Mouse (Mus musculus) embryonic facial prominence, embryonic 11.5 days (tissue): ENCODE measurements around the gene Fras1. TPM values are rescaled to one million over a fixed set of nuclear protein-coding genes. Genes with fewer than 3 reads are reported as not detected.
A peak's percentile ranks its signal among the peaks of the same experiment; 100 is the strongest.

ENCODE experiments used
- ATAC-seq: fragments of 200-750 bp; cut with Nextera tagmentation; replicated peaks from 2 replicates; pipeline ENCODE4 v1.8.0; 2017; ENCODE audit warnings: low read depth; ENCODE audit not compliant: insufficient number of reproducible peaks, low FRiP score, low TSS enrichment
- DNase-seq: peaks from one replicate; pipeline ENCODE4 v3.0.0-alpha.2; 2015; ENCODE audit warnings: low spot score
- H3K27ac ChIP-seq: fragments of 300-500 bp; sonication (generic); replicated peaks from 2 replicates; pipeline ENCODE4 v1.5.1; 2014; ENCODE audit warnings: mild to moderate bottlenecking, low read depth, low read length, control low read depth
- H3K27me3 ChIP-seq: fragments of 300-500 bp; sonication (generic); 2 replicates; pipeline ENCODE4 v1.6.1; 2014; ENCODE audit warnings: mild to moderate bottlenecking, low read length, moderate library complexity, mixed read lengths; ENCODE audit not compliant: control insufficient read depth, insufficient read depth
- H3K36me3 ChIP-seq: fragments of 300-500 bp; sonication (generic); replicated peaks from 2 replicates; pipeline ENCODE4 v1.6.1; 2014; ENCODE audit warnings: low read depth, mild to moderate bottlenecking, low read length, moderate library complexity, mixed read lengths; ENCODE audit not compliant: control insufficient read depth, insufficient read depth
- H3K4me1 ChIP-seq: fragments of 300-500 bp; sonication (generic); 2 replicates; pipeline ENCODE4 v1.6.1; 2014; ENCODE audit warnings: low read length, mixed read lengths; ENCODE audit not compliant: control insufficient read depth, insufficient read depth
- H3K4me2 ChIP-seq: fragments of 300-500 bp; sonication (generic); 2 replicates; pipeline ENCODE4 v1.6.1; 2014; ENCODE audit warnings: low read depth, mild to moderate bottlenecking, control low read depth, low read length, moderate library complexity
- H3K4me3 ChIP-seq: fragments of 300-500 bp; sonication (generic); 2 replicates; pipeline ENCODE4 v1.5.1; 2014; ENCODE audit warnings: low read depth, low read length, control low read depth
- H3K9ac ChIP-seq: fragments of 300-500 bp; sonication (generic); replicated peaks from 2 replicates; pipeline ENCODE4 v1.6.1; 2014; ENCODE audit warnings: mild to moderate bottlenecking, control low read depth, low read length
- H3K9me3 ChIP-seq: fragments of 300-500 bp; sonication (generic); replicated peaks from 2 replicates; pipeline ENCODE4 v1.6.1; 2016; ENCODE audit warnings: mild to moderate bottlenecking, low read length, inconsistent platforms, mixed read lengths; ENCODE audit not compliant: control insufficient read depth
- WGBS: fragments of 180-500 bp; shearing (Covaris S2); extraction: QIAGEN DNeasy Blood & Tissue Kit; methylation state at CpG from one replicate; pipeline ENCODE4 v1.1.7; 2014; 5-methylcytosine and 5-hydroxymethylcytosine counted together
- polyA plus RNA-seq: library from polyadenylated mRNA; unstranded; fragments of >200 nt; fragmentation: Nextera tagmentation; extraction: Ambion mirVana; gene quantifications from 2 replicates; pipeline ENCODE4 v1.2.1, GENCODE M21; 2014

Fras1 gene
- polyA plus RNA-seq, 1 experiment from 2014 or later = 15.3 TPM

DNA sequence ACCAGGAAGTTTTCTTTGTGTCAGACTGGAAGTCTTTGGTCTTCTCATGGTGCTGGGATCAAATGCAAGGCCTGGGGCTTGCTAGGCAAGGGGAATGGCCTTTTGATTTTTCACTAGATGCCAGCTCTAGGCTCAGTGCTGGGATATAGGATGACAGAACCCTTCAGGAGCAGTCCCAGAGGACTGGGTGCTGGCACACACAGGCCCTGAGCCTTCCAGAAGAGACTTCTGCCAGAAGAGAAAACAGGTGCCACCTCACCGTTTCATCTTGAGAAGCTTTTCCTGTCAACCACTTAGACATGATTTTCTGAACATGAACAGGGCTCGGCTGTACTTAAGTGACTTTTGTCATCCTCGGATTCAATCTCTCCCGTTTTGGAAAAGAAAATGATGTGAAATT is 66.1 kb downstream of the Fras1 start:
- Histone ChIP-seq H3K36me3 (no peaks in the 10 kb centered on the region), H3K4me3 (no peak overlapping the region), H3K27ac (no peak overlapping the region), H3K9me3 (no peaks in the 10 kb centered on the region), H3K4me1 (no peaks in the 10 kb centered on the region), H3K4me2 (no peak overlapping the region), H3K9ac (no peak overlapping the region), H3K27me3 (no peaks in the 10 kb centered on the region)
- 87% methylated on average over 4 of the region's 4 CpGs for WGBS
- ATAC-seq (no peak), DNase-seq (no peak)

DNA sequence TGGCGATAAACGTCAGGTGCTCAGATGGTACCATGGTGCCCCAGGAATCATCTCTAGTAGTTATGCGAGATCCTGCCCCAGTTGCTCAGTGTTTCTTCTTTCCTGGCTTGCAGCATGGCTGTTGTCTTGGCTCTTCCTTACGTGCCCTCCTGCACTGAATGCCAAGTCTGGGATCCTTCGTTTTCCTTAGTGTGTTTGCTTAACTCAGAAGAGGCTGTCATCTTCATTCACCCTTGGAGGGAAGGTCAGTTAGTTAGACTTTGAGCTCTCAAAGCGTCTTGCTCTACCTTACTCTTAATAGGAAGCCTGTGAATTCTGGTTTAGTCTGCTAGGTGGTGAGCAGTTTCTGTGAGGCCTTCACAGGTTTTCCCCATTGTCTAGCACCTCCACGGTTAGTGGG is 73.7 kb downstream of the Fras1 start:
- WGBS = 85% methylated on average over 7 of the region's 7 CpGs
- H3K4me3 ChIP-seq = no peak overlapping the region
- H3K9ac ChIP-seq = no peak overlapping the region
- H3K4me2 ChIP-seq = no peak overlapping the region
- no peaks in the 10 kb centered on the region for H3K36me3 ChIP-seq
- H3K4me1 ChIP-seq = no peaks in the 10 kb centered on the region
- ATAC-seq (no peak), DNase-seq (no peak)
- H3K27ac ChIP-seq = no peak overlapping the region
- H3K9me3 ChIP-seq = no peaks in the 10 kb centered on the region
- no peaks in the 10 kb centered on the region for H3K27me3 ChIP-seq

DNA sequence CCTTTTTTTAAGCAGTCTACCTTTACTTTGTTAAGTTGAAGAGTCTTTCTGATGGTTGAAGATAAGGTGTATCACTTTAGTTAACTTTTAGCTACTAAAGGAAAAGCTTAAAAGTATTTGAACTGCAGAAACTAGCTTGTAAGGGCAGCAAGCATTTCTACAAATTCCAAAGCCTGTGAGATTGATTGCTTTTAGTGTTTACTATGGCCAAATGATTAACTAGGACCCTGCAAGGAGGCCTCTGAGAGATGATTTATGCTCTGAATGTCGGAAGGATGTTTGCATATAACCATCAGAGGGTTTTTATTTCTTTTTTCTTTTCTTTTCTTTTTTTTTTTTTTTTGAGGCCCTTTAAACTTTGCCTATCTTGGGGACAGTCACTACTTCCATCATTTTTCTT is 78.3 kb downstream of the Fras1 start:
- no peaks in the 10 kb centered on the region for H3K27me3 ChIP-seq
- no peak overlapping the region for H3K4me2 ChIP-seq
- no peaks in the 10 kb centered on the region for H3K36me3 ChIP-seq
- no peak for DNase-seq
- no peak for ATAC-seq
- no peaks in the 10 kb centered on the region for H3K9me3 ChIP-seq
- no peak overlapping the region for H3K27ac ChIP-seq
- 78% methylated on average over 1 of the region's 1 CpGs for WGBS
- no peak overlapping the region for H3K9ac ChIP-seq
- no peak overlapping the region for H3K4me3 ChIP-seq
- no peaks in the 10 kb centered on the region for H3K4me1 ChIP-seq

DNA sequence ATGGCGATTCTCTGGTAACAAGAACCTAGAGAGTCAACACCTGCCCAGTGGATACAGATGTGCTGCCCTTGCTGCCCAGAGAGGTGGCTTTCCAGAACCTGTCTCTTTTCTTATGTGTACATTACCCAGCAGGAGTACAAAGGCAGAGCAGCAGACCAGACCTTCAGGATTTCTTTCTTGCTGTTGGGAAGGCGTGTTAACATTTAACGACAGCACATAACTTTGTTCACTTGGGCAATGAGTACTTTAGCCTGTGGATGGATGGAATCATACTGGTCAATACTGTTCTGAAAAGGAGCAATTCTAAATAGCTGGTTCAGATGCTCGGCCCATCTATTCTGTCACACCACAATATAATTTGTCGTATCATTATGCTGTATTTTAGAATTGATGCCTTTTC is 79.6 kb downstream of the Fras1 start:
- WGBS = 88% methylated on average over 5 of the region's 5 CpGs

DNA sequence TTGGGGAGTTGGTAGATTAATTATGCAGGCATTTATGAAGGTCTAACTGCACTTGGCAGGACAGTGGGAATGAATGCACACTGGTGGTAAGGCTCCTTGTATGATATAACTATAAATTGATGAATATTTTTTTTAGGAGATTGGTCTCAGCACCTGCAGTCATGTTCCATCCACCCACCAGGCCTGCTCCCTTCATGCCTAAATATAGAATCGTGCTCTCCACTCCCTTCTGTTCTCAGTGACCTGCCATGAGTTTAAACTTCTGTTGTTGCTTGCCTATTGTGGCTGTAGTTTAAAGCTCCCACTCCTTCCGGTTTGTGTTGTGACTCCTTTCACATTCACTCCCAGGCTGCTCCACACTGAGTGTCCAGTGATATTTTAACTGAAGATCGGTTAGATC is 80.7 kb downstream of the Fras1 start:
- Histone ChIP-seq H3K4me1 (no peaks in the 10 kb centered on the region; the same call in 1 of the 2 replicates), H3K9ac (no peak overlapping the region), H3K4me2 (no peak overlapping the region), H3K36me3 (no peaks in the 10 kb centered on the region), H3K9me3 (no peaks in the 10 kb centered on the region), H3K4me3 (no peak overlapping the region), H3K27me3 (no peaks in the 10 kb centered on the region), H3K27ac (no peak overlapping the region)
- no peak for DNase-seq
- 93% methylated on average over 3 of the region's 3 CpGs for WGBS
- no peak for ATAC-seq

More for the DNA sequence above, 79.6 kb downstream of the Fras1 start:
- Histone ChIP-seq H3K36me3 (no peaks in the 10 kb centered on the region), H3K9me3 (no peaks in the 10 kb centered on the region), H3K4me2 (no peak overlapping the region), H3K4me1 (no peaks in the 10 kb centered on the region; the same call in 1 of the 2 replicates), H3K4me3 (no peak overlapping the region), H3K27ac (no peak overlapping the region), H3K27me3 (no peaks in the 10 kb centered on the region), H3K9ac (no peak overlapping the region)
- ATAC-seq (no peak), DNase-seq (no peak)

DNA sequence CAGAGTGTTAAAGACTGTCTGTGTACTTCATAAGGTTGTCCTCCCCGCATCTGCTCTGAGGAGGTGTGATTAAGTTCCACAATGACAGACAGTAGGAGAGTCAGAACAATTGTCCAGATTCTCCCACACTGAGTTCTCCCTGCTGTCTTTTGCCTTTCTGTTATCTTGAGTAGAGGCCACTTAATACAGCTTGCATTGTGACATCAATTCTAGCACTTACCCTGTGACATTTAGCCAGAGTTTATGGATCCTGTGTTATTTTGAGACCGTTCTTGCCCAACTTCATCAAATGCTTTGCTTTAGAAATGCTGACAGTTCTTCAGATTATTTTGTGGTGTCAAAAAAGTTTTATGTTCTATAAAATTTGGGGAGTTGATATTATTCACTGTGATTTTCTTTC is 81.5 kb downstream of the Fras1 start:
- Histone ChIP-seq H3K36me3 (no peaks in the 10 kb centered on the region), H3K4me3 (no peak overlapping the region), H3K4me2 (no peak overlapping the region), H3K9ac (no peak overlapping the region), H3K9me3 (no peaks in the 10 kb centered on the region), H3K27me3 (no peaks in the 10 kb centered on the region), H3K27ac (no peak overlapping the region), H3K4me1 (no peaks in the 10 kb centered on the region; the same call in 1 of the 2 replicates)
- 91% methylated on average over 2 of the region's 2 CpGs for WGBS
- ATAC-seq (no peak), DNase-seq (no peak)

DNA sequence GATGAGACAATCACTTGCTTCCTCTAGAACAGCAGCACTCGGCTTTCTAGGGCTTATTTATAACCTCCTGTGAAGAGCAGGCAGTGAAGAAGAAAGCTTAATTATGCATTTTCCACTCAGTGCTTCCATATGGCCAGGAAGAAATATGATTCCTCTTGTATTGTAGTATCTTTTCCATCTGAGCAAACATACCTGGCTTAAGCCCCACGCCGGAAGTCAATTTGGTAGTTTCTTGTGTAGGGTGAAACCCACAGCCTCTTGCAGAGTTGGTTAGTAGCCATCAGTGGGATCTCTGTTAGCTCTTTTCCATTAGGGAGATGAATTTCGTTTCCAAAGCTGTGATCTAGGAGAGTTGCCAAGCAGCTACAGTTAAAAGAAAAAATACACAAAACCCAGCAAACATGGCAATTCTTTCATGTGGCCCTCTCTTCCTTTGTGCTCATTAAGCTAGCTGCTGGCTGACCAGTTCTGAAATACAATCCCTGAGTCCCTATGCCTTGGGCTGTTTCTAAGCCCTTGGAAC is 83.7 kb downstream of the Fras1 start:
- DNase-seq = peak; percentile 58
- 39% methylated on average over 4 of the region's 4 CpGs for WGBS

DNA sequence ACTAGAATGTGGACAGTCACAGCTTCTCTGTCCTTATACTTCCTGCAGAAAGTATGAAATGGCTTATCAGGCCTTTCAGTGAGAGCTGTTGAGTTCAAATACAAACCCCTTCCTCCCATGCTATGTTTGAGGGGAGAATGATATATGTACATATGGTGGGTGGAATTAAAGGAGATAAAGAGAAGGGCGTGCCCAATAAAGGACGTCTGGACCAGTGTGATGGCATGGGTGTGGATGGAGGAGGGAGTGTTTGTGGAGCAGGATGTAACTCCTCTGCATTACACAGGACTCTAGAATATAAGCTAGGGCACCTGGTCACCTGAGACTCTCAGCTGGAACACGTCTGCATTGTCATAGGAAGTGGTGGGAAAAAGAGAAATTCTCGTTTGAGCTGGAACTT is 85.8 kb downstream of the Fras1 start:
- H3K36me3 ChIP-seq = no peaks in the 10 kb centered on the region
- no peak overlapping the region for H3K4me2 ChIP-seq
- DNase-seq (no peak), ATAC-seq (no peak)
- WGBS = 81% methylated on average over 4 of the region's 4 CpGs
- H3K4me1 ChIP-seq = no peaks in the 10 kb centered on the region; the same call in 1 of the 2 replicates
- H3K27me3 ChIP-seq = no peaks in the 10 kb centered on the region
- H3K9ac ChIP-seq = no peak overlapping the region
- H3K4me3 ChIP-seq = no peak overlapping the region
- no peak overlapping the region for H3K27ac ChIP-seq
- no peaks in the 10 kb centered on the region for H3K9me3 ChIP-seq

More for the DNA sequence above, 83.7 kb downstream of the Fras1 start:
- Histone ChIP-seq H3K4me2 (no peak overlapping the region), H3K9me3 (no peaks in the 10 kb centered on the region), H3K27ac (no peak overlapping the region), H3K9ac (no peak overlapping the region), H3K36me3 (no peaks in the 10 kb centered on the region), H3K4me1 (no peaks in the 10 kb centered on the region; the same call in 1 of the 2 replicates), H3K4me3 (no peak overlapping the region), H3K27me3 (no peaks in the 10 kb centered on the region)
- ATAC-seq = no peak
